Mouse (Mus musculus): ENCODE data around the gene Sgca. TPM values are rescaled to one million over a fixed set of nuclear protein-coding genes. Genes with fewer than 3 reads are reported as not detected.
A peak's percentile ranks its signal among the peaks of the same experiment; 100 is the strongest.

Gene Sgca
- polyA plus RNA-seq (2012; fragmentation: generic; extraction: Trizol): 303 TPM

DNA sequence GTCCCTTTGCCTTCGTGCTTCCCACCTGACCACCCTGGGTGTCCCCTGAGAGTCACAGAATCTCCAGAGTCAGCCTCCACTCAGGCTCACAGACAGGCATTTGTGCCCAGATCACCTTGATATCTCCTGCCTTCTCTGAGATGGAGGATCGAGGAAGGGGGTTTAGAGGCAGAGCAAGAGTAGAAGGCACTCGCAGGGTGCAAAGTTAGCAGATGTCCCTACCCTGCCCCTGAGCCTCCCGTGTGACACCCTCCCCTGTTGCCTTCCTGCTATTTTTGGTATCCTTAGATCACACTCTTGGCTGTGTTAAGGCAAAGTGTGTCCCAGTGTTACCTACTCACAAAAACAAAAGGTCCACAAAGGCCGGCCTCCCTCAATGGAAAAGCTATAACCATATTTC, at the start of gene Sgca:
TSS of gene Sgca (minus strand) at position 129 of the 400 bp plus-strand sequence.
- Histone ChIP-seq H3K4me3 (no peak within 1 kb of the TSS), H3K4me2 (ENCODE audit: low read depth) (no peak within 1 kb of the TSS), H3K79me2 (ENCODE audit: control insufficient read depth, insufficient read depth) (peaks cover 5% of the 10 kb centered on the region), H3ac (ENCODE audit: control insufficient read depth, insufficient read length) (no peak within 1 kb of the TSS), H3K27me3 (ENCODE audit: control insufficient read depth, insufficient read depth, insufficient read length) (no peaks in the 10 kb centered on the region), H3K36me3 (ENCODE audit: control insufficient read depth, insufficient read depth) (no peaks in the 10 kb centered on the region)
- TF ChIP-seq TCF3 (IDR thresholded peaks at IDR 0.05; ENCODE audit: insufficient read length, low read depth) (no peak), MYOD1 (IDR thresholded peaks at IDR 0.05; ENCODE audit: control insufficient read depth in 1 of 3, insufficient read length in 2 of 3, low read depth in 2 of 3) (peak in 1 of 3 experiments; percentile 7), USF1 (IDR thresholded peaks at IDR 0.05; ENCODE audit: low read depth) (no peak)

DNA sequence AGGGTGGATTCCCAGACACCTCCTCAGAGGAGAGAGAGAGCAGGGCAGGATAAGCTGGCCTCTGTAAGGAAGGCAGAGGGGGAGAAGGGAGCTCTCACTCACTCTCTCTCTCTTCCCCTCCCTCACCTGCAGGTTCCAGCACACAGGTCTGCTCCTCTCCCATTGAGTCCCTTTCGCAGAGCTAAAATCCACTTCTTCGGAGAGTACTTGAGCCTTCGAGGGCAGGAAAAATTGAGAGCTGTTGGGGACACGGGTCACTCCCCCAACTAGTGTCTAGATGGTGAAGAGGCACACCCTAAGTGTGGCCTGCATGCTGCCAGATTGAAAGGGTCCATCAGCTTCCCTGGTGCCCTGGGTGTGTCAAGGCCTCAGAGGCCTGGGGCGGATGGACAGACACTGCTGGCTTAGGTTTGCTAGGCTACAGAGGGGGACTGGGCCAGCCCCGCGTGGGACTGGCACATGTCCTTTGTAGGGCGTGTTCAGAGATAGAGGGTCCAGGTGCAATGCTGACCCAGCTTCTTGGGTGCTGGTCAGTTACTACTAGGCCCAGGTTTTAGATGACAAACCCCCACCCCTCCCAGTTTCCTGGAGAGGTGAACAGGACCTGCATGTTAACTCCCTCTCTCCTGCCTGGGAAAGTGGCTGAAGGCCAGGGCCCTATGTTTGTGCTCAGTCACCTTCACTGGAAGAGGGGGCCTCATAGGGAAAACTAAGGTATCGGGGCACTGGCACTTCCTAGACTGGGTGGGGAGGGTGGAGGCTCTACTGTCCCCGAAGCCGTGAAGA, 49.3 kb upstream of the Sgca start:
- Histone ChIP-seq H3ac (ENCODE audit: control insufficient read depth, insufficient read length) (no peak overlapping the region), H3K27me3 (ENCODE audit: control insufficient read depth, insufficient read depth, insufficient read length) (no peaks in the 10 kb centered on the region), H3K4me2 (ENCODE audit: low read depth) (no peak overlapping the region), H3K79me2 (ENCODE audit: control insufficient read depth, insufficient read depth) (no peaks in the 10 kb centered on the region), H3K36me3 (ENCODE audit: control insufficient read depth, insufficient read depth) (no peaks in the 10 kb centered on the region), H3K4me3 (no peak overlapping the region)
- TF ChIP-seq USF1 (IDR thresholded peaks at IDR 0.05; ENCODE audit: low read depth) (no peak), MAX (IDR thresholded peaks at IDR 0.05; ENCODE audit: low read depth) (no peak), TCF3 (IDR thresholded peaks at IDR 0.05; ENCODE audit: insufficient read length, low read depth) (no peak), REST (IDR thresholded peaks at IDR 0.05; ENCODE audit: insufficient read depth, insufficient read length) (no peak), CEBPB (IDR thresholded peaks at IDR 0.05; ENCODE audit: insufficient read depth, poor library complexity, severe bottlenecking) (no peak), MYOD1 (IDR thresholded peaks at IDR 0.05; ENCODE audit: control insufficient read depth in 1 of 3, insufficient read length in 2 of 3, low read depth in 2 of 3) (no peak), POLR2A (IDR thresholded peaks at IDR 0.05; ENCODE audit: insufficient read length, low read depth) (no peak), SRF (IDR thresholded peaks at IDR 0.05; ENCODE audit: control insufficient read depth, insufficient read length, low read depth) (no peak), MYOG (IDR thresholded peaks at IDR 0.05; ENCODE audit: control insufficient read depth in 1 of 3, insufficient read depth in 1 of 3, insufficient read length in 2 of 3, low read depth in 2 of 3) (no peak)

DNA sequence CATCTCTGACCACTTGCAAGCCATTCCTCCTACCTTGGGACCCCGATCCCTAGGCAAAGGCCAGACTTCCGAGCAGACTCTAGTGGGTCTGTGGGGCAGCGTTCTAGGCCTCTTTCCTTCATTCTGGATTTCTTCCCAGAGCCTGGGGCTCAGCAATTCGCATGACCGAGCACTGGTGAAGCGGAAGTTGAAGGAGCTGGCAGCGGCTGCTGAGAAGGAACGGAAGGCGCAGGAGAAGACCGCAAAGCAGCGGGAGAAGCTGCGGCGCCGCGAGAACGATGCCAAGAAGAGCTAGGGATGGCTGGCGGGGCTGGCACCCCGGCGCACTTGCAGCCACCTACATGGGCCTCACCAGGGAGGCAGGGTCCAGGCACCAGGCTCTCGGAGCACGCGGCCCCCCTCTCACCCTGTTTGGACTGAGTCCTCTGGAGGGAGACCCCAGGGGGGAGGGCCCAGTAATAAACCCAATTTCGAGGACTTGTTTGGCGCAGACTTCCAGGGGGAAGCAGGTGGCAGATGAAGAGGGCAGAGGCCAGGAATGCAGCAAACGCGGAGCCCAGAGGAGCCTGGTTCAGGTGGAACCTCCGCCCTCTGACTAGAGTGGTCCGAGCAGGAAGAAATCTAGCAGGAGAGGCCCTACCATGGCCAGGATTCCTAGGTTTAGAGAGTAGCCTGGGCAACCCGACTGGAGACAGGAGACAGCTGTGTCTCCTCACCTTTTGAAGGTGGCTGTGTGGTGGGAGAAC, 48.5 kb upstream of the Sgca start:
- H3K36me3 ChIP-seq (ENCODE audit: control insufficient read depth, insufficient read depth): no peaks in the 10 kb centered on the region
- no peak overlapping the region for H3K4me2 ChIP-seq (ENCODE audit: low read depth)
- TF ChIP-seq SRF (IDR thresholded peaks at IDR 0.05; ENCODE audit: control insufficient read depth, insufficient read length, low read depth) (no peak), TCF3 (IDR thresholded peaks at IDR 0.05; ENCODE audit: insufficient read length, low read depth) (no peak), POLR2A (IDR thresholded peaks at IDR 0.05; ENCODE audit: insufficient read length, low read depth) (no peak), USF1 (IDR thresholded peaks at IDR 0.05; ENCODE audit: low read depth) (no peak), POLR2AphosphoS2 (IDR thresholded peaks at IDR 0.05; ENCODE audit: insufficient read length, low read depth) (no peak), MYOG (IDR thresholded peaks at IDR 0.05; ENCODE audit: control insufficient read depth in 1 of 3, insufficient read depth in 1 of 3, insufficient read length in 2 of 3, low read depth in 2 of 3) (no peak)
- no peak overlapping the region for H3ac ChIP-seq (ENCODE audit: control insufficient read depth, insufficient read length)
- H3K4me3 ChIP-seq: no peak overlapping the region
- no peaks in the 10 kb centered on the region for H3K27me3 ChIP-seq (ENCODE audit: control insufficient read depth, insufficient read depth, insufficient read length)
- no peaks in the 10 kb centered on the region for H3K79me2 ChIP-seq (ENCODE audit: control insufficient read depth, insufficient read depth)

DNA sequence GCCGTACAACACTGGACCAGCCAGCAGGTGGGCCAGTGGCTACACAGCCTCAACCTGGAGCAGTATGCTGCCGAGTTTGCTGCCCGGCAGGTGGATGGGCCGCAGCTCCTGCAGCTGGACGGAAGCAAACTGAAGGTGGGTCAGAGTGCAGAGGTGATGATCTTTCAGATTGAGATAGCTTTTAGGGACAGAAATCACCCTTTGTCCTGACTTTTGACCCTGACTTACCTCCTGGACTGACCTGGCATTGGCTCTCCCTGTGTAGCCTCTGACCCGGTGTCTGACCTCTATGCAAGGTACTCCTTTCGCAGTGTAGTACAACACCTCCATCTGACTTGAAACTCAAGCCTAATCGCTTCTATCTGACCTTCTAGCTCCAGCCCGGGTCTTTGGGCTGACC, 47.4 kb upstream of the Sgca start:
- Histone ChIP-seq H3K27me3 (ENCODE audit: control insufficient read depth, insufficient read depth, insufficient read length) (no peaks in the 10 kb centered on the region), H3K4me2 (ENCODE audit: low read depth) (no peak overlapping the region), H3K4me3 (no peak overlapping the region), H3ac (ENCODE audit: control insufficient read depth, insufficient read length) (no peak overlapping the region), H3K36me3 (ENCODE audit: control insufficient read depth, insufficient read depth) (no peaks in the 10 kb centered on the region), H3K79me2 (ENCODE audit: control insufficient read depth, insufficient read depth) (no peaks in the 10 kb centered on the region)
- TF ChIP-seq POLR2AphosphoS2 (IDR thresholded peaks at IDR 0.05; ENCODE audit: insufficient read length, low read depth): peak; percentile 29
- TF ChIP-seq E2F4 (IDR thresholded peaks at IDR 0.05; ENCODE audit: insufficient read depth): no peak

DNA sequence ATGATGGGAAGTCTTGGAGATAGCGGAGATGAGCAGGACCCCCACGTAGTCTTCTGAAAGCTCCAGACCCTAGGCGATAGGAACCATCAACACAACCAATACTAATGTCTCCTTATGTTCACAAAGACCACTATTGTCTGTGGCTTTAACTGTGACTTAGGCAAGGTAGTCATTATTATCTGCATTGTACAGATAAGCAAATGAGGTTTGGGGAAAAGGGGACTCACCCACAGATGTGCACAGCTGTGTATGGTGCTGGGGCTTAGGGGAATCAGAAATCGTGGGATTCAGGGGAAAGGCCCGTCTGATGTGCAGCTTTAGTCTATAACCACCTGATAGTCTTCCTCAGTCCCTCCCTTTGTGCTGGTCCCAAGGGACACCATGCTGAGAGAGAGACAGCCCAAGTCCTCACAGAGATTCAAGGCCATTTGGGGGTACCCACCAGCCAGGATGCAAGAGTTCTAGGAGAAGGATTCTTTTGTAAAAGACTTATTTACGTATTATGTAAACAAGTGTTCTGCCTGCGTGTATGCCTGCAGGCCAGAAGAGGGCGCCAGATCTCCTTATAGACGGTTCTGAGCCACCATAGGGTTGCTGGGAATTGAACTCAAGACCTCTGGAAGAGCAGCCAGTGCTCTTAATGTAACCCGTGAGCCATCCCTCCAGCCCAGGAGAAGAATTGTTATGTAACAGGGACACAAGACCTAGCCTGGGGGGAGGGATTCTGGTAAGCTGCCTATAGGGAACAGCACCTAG, 46.3 kb upstream of the Sgca start:
- H3K27me3 ChIP-seq (ENCODE audit: control insufficient read depth, insufficient read depth, insufficient read length): no peaks in the 10 kb centered on the region
- no peak overlapping the region for H3K4me2 ChIP-seq (ENCODE audit: low read depth)
- no peak overlapping the region for H3K4me3 ChIP-seq
- TF ChIP-seq MYOD1 (IDR thresholded peaks at IDR 0.05; ENCODE audit: control insufficient read depth in 1 of 3, insufficient read length in 2 of 3, low read depth in 2 of 3): no peak
- TF ChIP-seq MYOG (IDR thresholded peaks at IDR 0.05; ENCODE audit: control insufficient read depth in 1 of 3, insufficient read depth in 1 of 3, insufficient read length in 2 of 3, low read depth in 2 of 3): no peak
- TF ChIP-seq USF1 (IDR thresholded peaks at IDR 0.05; ENCODE audit: low read depth): no peak
- TF ChIP-seq REST (IDR thresholded peaks at IDR 0.05; ENCODE audit: insufficient read depth, insufficient read length): no peak
- no peak for TF ChIP-seq POLR2AphosphoS2 (IDR thresholded peaks at IDR 0.05; ENCODE audit: insufficient read length, low read depth)
- no peak for TF ChIP-seq CEBPB (IDR thresholded peaks at IDR 0.05; ENCODE audit: insufficient read depth, poor library complexity, severe bottlenecking)
- TF ChIP-seq TCF3 (IDR thresholded peaks at IDR 0.05; ENCODE audit: insufficient read length, low read depth): no peak
- TF ChIP-seq SRF (IDR thresholded peaks at IDR 0.05; ENCODE audit: control insufficient read depth, insufficient read length, low read depth): no peak
- no peak for TF ChIP-seq MAX (IDR thresholded peaks at IDR 0.05; ENCODE audit: low read depth)
- no peak for TF ChIP-seq POLR2A (IDR thresholded peaks at IDR 0.05; ENCODE audit: insufficient read length, low read depth)
- no peak for TF ChIP-seq E2F4 (IDR thresholded peaks at IDR 0.05; ENCODE audit: insufficient read depth)
- TF ChIP-seq TCF12 (IDR thresholded peaks at IDR 0.05; ENCODE audit: insufficient read depth, poor library complexity, severe bottlenecking): no peak
- no peak overlapping the region for H3ac ChIP-seq (ENCODE audit: control insufficient read depth, insufficient read length)
- no peaks in the 10 kb centered on the region for H3K79me2 ChIP-seq (ENCODE audit: control insufficient read depth, insufficient read depth)
- no peaks in the 10 kb centered on the region for H3K36me3 ChIP-seq (ENCODE audit: control insufficient read depth, insufficient read depth)

Data from myocyte (in vitro differentiated cells).